Mouse (Mus musculus) cerebellum, adult 8-10 months (tissue): ENCODE results near the gene Ubap1l.

ENCODE experiments used
- DNase-seq: peaks from one replicate; pipeline ENCODE4 v3.0.0; 2022

The Ubap1l gene

DNA sequence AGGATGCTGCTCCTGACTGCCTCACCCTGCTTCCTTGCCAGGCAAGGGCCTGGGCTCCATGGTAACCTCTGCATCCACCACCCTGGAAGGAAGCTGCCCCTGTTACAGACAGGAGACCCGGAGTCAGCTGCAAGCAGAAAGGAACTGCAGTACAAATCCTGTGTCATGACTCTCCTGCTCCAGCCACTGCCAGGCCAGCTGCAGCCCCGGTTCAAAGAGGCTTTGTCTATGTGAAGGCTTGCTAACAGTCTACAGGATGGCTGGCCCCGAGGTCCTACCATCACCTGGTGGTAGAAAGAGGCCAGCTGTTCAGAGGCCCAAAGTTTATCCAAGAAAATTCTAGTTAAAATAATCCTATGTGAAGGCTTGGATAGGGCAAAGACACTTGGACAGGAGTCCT is 50.5 kb downstream of the Ubap1l start:
- DNase-seq, result no peak

DNA sequence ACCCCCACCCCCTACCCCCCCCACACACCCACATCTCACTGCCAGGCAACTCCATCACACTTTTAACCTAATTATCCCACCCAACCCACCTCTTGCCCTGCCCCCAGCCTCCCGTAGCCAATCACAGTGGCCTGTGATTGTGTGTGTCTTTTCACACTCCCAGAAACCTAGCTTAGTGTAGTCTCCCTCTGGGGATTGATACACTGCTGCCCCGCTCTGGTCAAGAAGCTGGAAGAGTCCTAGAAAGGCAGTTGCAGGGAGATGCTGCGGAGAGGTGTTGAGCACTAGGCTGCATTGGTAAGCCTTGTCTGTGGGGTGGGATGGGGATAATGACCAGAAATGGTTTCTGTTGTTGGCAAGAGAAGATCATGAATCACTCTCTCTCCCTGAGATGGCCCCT is 56.9 kb downstream of the Ubap1l start:
- DNase-seq, result no peak

DNA sequence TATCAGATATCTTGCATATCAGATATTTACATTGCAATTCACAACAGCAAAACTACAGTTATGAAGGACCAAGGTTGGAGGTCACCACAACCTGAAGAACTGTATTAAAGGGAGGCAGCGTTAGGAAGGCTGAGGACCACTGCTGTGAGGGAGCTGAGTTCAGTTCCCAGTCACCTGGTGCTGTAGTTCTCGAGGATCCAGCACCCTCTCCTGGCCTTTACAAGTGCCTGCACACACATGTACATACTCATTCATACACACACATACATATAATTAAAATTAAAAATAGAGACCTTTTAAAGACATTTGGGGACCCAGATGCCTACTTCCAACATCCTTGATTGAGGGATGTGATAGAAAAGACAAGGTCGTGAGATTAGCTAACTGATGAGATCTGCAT is 58.8 kb downstream of the Ubap1l start:
- no peak for DNase-seq

DNA sequence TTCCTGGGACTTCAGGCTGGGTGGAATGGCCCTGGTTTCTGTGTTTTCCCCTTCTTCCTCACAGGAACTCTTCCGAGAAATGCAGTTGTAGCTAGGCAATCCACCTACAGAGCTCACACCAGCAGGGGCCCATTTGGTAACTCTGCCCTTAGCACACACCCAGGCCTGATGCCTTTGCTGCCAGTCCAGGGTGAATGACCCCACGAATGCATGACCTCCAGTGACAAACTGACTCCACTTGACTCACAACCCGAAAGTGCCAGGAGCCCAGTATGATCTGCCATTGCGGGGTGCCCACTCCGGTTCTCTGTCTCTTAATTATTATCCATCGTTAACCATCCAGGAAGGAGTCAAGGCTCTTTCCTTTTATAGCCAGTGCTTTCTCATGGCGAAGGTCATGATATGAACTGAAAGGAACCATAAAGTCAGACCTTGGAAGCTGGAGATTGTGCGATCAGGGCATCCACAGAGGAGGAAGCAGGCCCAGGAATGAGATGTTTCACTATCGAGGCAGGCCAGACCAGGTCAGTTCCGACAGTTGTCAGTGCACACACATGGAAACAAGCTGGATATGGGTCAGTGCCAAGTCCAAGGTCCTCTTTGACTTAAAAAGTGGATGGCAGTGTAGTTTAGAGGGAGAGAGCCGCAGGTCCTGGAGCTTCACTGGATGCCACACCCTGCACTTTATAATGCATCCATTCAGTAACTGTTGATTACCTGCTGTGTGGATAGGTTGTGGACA is 62.1 kb downstream of the Ubap1l start, which contains the start of gene Slc51b:
TSS of gene Slc51b (minus strand) at position 196 of the 742 bp plus-strand sequence.
- DNase-seq, result no peak

DNA sequence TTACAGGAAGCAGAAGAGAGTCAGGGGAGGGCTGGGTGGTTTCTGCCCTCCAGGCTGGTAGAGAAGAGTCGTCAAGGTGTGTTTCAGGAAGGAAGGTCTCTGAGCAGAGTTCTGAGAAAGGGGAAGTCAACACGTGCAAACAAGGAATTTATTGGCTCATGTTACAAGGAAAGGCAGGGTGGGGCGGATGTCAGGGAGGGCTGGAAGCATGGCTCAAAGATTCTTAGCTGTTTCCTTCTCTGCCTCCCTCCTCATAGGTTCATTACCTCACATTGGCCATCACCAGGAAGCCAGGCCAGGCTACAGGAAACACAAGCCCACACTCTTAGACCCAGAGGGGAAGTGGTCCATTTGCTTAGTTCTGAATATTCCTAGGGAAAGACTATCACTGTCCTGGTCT is 63.6 kb downstream of the Ubap1l start:
- DNase-seq, result no peak

DNA sequence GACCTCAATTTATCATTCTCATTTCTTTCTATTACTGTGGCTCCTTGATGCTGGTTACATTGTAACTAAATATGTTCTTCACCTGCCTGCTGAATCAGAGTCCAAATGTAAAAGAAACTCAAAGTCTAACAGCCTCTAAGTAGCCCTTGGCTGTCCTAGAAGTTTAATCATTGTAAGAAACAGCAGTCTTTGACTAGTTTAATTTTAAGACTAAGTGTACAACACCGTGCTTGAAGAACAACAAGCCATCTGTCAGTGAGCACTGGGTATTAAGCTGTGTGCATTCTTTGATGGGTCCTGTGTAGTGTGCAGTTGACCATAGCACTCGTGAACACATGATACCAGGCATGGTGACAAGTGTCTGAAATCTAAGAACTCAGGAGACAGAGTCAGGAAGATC is 66.7 kb downstream of the Ubap1l start:
- no peak for DNase-seq

DNA sequence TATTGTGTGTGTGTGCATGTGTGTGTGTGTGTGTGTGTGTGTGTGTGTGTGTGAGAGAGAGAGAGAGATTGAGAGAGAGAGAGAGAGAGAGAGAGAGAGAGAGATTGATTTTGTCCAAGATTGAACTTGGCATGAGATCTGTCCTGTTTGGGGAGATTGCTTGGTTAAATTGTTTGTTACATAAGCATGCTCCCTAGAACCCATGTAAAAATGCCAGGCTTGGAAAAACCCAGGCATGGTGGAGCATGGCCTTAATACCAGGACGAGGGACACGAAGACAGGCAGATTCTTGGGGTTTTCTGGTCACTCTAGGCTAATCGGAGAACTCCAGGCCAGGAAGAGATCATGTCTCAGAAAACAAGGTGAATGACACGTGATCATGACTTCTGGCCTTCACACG is 67.2 kb downstream of the Ubap1l start:
- DNase-seq, result no peak
